Mouse (Mus musculus) stomach, postnatal 0 days (tissue): ENCODE data around the gene Mymk.

Source experiments
- CTCF ChIP-seq: IDR thresholded peaks from 2 replicates; pipeline ENCODE4 v1.5.1; 2016; ENCODE audit warnings: antibody characterized with exemption, low read depth, mild to moderate bottlenecking, moderate library complexity
- EP300 ChIP-seq: optimal IDR thresholded peaks from 2 replicates; pipeline ENCODE3; 2016; ENCODE audit warnings: antibody characterized with exemption

- TF ChIP-seq CTCF = no peak
- TF ChIP-seq EP300 = no peak
Measured at GRCm38 (mm10) chr2:27036003-27036402, 36.0 kb downstream of the Mymk start.
